Mouse (Mus musculus): ENCODE measurements around the gene Arid4b. TPM values are rescaled to one million over a fixed set of nuclear protein-coding genes. Genes with fewer than 3 reads are reported as not detected.

Gene Arid4b
- 25.2 and 26.5 TPM in 2 replicates for total RNA-seq (2012; rRNA removed)

- in situ Hi-C loops (cut with MboI; ENCODE audit: low sequenced_read_pairs in 2 of 2, unreplicated experiment in 2 of 2): no loop called here
- peak; percentile 82 for TF ChIP-seq CHD2 (IDR thresholded peaks at IDR 0.05; ENCODE audit: low read depth, low read length)
- no peak for TF ChIP-seq ZC3H11A (IDR thresholded peaks at IDR 0.05; ENCODE audit: borderline replicate concordance, low read depth, low read length)
- TF ChIP-seq ZNF384 (IDR thresholded peaks at IDR 0.05; ENCODE audit: low read depth, low read length): no peak
- peak; percentile 97 for TF ChIP-seq HCFC1 (IDR thresholded peaks at IDR 0.05; ENCODE audit: borderline replicate concordance, insufficient read depth, low read length)
- no peak for TF ChIP-seq MAFK (IDR thresholded peaks at IDR 0.05; ENCODE audit: insufficient read depth, low read depth, low read length)
- peak within 1 kb of the TSS; percentile 91 for H3K27ac ChIP-seq (ENCODE audit: insufficient read depth, low read depth, low read length, poor library complexity, severe bottlenecking)
- no peaks in the 10 kb centered on the region for H3K36me3 ChIP-seq (ENCODE audit: control insufficient read depth, insufficient read depth, low read length, poor library complexity, severe bottlenecking)
- H3K9ac ChIP-seq (ENCODE audit: insufficient read depth, low read depth, low read length, poor library complexity, severe bottlenecking): peak within 1 kb of the TSS; percentile 97
- peak; percentile 98 for DNase-seq (ENCODE audit: low read depth, low spot score)
- H3K4me3 ChIP-seq (ENCODE audit: insufficient read depth in 1 of 2, low read depth in 1 of 2, low read length in 2 of 2, poor library complexity in 1 of 2, severe bottlenecking in 1 of 2): peak within 1 kb of the TSS; percentile 93 to 97
- peaks cover 2 to 9% of the 10 kb centered on the region in 2 experiments; a peak in 3 of 4 replicates for H3K4me1 ChIP-seq (ENCODE audit: control insufficient read depth in 2 of 2, insufficient read depth in 2 of 2, low read length in 2 of 2, poor library complexity in 1 of 2)
- no peaks in the 10 kb centered on the region for H3K9me3 ChIP-seq (ENCODE audit: control insufficient read depth, insufficient read depth, low read depth, low read length)
Observed at GRCm38 (mm10) chr13:14063013-14063941, at the start of gene Arid4b, which contains the start of gene Ggps1. Gene Arid4b, plus strand, starts transcription at chr13:14063232. Gene Ggps1, minus strand, starts transcription at chr13:14063488.

GRCm38 (mm10) chr13:14014001-14014400 lies 49.0 kb upstream of the Arid4b start:
- Histone ChIP-seq H3K27ac (ENCODE audit: insufficient read depth, low read depth, low read length, poor library complexity, severe bottlenecking) (no peak overlapping the region), H3K36me3 (ENCODE audit: control insufficient read depth, insufficient read depth, low read length, poor library complexity, severe bottlenecking) (peaks cover 15% of the 10 kb centered on the region), H3K9me3 (ENCODE audit: control insufficient read depth, insufficient read depth, low read depth, low read length) (no peaks in the 10 kb centered on the region), H3K9ac (ENCODE audit: insufficient read depth, low read depth, low read length, poor library complexity, severe bottlenecking) (no peak overlapping the region), H3K4me3 (ENCODE audit: insufficient read depth in 1 of 2, low read depth in 1 of 2, low read length in 2 of 2, poor library complexity in 1 of 2, severe bottlenecking in 1 of 2) (no peak overlapping the region), H3K4me1 (ENCODE audit: control insufficient read depth in 2 of 2, insufficient read depth in 2 of 2, low read length in 2 of 2, poor library complexity in 1 of 2) (no peaks in the 10 kb centered on the region)
- TF ChIP-seq CHD2 (IDR thresholded peaks at IDR 0.05; ENCODE audit: low read depth, low read length) (no peak), MAFK (IDR thresholded peaks at IDR 0.05; ENCODE audit: insufficient read depth, low read depth, low read length) (no peak), ZNF384 (IDR thresholded peaks at IDR 0.05; ENCODE audit: low read depth, low read length) (no peak), HCFC1 (IDR thresholded peaks at IDR 0.05; ENCODE audit: borderline replicate concordance, insufficient read depth, low read length) (no peak), ZC3H11A (IDR thresholded peaks at IDR 0.05; ENCODE audit: borderline replicate concordance, low read depth, low read length) (no peak)
- in situ Hi-C loops (cut with MboI; ENCODE audit: low sequenced_read_pairs in 2 of 2, unreplicated experiment in 2 of 2): no loop called here
- no peak for DNase-seq (ENCODE audit: low read depth, low spot score)

DNA sequence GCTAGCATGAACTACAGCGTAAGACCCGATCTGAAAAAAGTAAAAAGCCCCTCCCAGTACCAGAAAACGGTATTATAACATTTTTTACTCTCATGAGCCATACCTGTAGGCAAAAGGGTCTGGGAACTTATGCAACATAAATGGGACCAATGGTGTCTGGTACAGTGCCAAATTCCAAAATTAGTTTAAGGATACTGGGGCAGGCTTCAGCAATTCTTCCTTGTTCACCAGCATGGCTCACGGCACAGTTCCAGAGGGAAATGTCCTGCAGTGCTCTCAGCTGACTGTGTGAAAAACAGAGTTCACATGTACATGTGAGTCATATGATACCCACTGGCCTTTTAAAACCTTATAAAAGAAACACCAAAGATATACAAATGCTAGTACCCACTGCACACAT lies 48.5 kb upstream of the Arid4b start:
- no peak overlapping the region for H3K9ac ChIP-seq (ENCODE audit: insufficient read depth, low read depth, low read length, poor library complexity, severe bottlenecking)
- no peaks in the 10 kb centered on the region for H3K9me3 ChIP-seq (ENCODE audit: control insufficient read depth, insufficient read depth, low read depth, low read length)
- no peak for TF ChIP-seq MAFK (IDR thresholded peaks at IDR 0.05; ENCODE audit: insufficient read depth, low read depth, low read length)
- no peak overlapping the region for H3K4me3 ChIP-seq (ENCODE audit: insufficient read depth in 1 of 2, low read depth in 1 of 2, low read length in 2 of 2, poor library complexity in 1 of 2, severe bottlenecking in 1 of 2)
- no peak for DNase-seq (ENCODE audit: low read depth, low spot score)
- no peaks in the 10 kb centered on the region for H3K4me1 ChIP-seq (ENCODE audit: control insufficient read depth in 2 of 2, insufficient read depth in 2 of 2, low read length in 2 of 2, poor library complexity in 1 of 2)
- in situ Hi-C loops (cut with MboI; ENCODE audit: low sequenced_read_pairs in 2 of 2, unreplicated experiment in 2 of 2): no loop called here
- no peak overlapping the region for H3K27ac ChIP-seq (ENCODE audit: insufficient read depth, low read depth, low read length, poor library complexity, severe bottlenecking)
- H3K36me3 ChIP-seq (ENCODE audit: control insufficient read depth, insufficient read depth, low read length, poor library complexity, severe bottlenecking): peaks cover 15% of the 10 kb centered on the region

GRCm38 (mm10) chr13:14015609-14016008 lies 47.4 kb upstream of the Arid4b start:
- in situ Hi-C loops (cut with MboI; ENCODE audit: low sequenced_read_pairs in 2 of 2, unreplicated experiment in 2 of 2): no loop called here
- H3K4me3 ChIP-seq (ENCODE audit: insufficient read depth in 1 of 2, low read depth in 1 of 2, low read length in 2 of 2, poor library complexity in 1 of 2, severe bottlenecking in 1 of 2): no peak overlapping the region
- DNase-seq (ENCODE audit: low read depth, low spot score): no peak
- peaks cover 16% of the 10 kb centered on the region for H3K36me3 ChIP-seq (ENCODE audit: control insufficient read depth, insufficient read depth, low read length, poor library complexity, severe bottlenecking)
- H3K9me3 ChIP-seq (ENCODE audit: control insufficient read depth, insufficient read depth, low read depth, low read length): no peaks in the 10 kb centered on the region
- no peak overlapping the region for H3K27ac ChIP-seq (ENCODE audit: insufficient read depth, low read depth, low read length, poor library complexity, severe bottlenecking)
- no peaks in the 10 kb centered on the region for H3K4me1 ChIP-seq (ENCODE audit: control insufficient read depth in 2 of 2, insufficient read depth in 2 of 2, low read length in 2 of 2, poor library complexity in 1 of 2)
- H3K9ac ChIP-seq (ENCODE audit: insufficient read depth, low read depth, low read length, poor library complexity, severe bottlenecking): no peak overlapping the region
- TF ChIP-seq MAFK (IDR thresholded peaks at IDR 0.05; ENCODE audit: insufficient read depth, low read depth, low read length) (no peak), ZNF384 (IDR thresholded peaks at IDR 0.05; ENCODE audit: low read depth, low read length) (no peak), ZC3H11A (IDR thresholded peaks at IDR 0.05; ENCODE audit: borderline replicate concordance, low read depth, low read length) (no peak), CHD2 (IDR thresholded peaks at IDR 0.05; ENCODE audit: low read depth, low read length) (no peak), HCFC1 (IDR thresholded peaks at IDR 0.05; ENCODE audit: borderline replicate concordance, insufficient read depth, low read length) (no peak)

All from ES-E14 (cell line).